Mouse (Mus musculus) midbrain, embryonic 12.5 days (tissue): ENCODE data around the gene Pafah1b1. TPM values are rescaled to one million over a fixed set of nuclear protein-coding genes. Genes with fewer than 3 reads are reported as not detected.

ENCODE experiments used
- ATAC-seq: fragments of 200-750 bp; cut with Nextera tagmentation; 2 replicates; pipeline ENCODE4 v1.8.0; 2017; ENCODE audit warnings: low read depth, moderate TSS enrichment, moderate library complexity; ENCODE audit not compliant: low FRiP score
- H3K27ac ChIP-seq: fragments of 300-500 bp; sonication (generic); replicated peaks from 2 replicates; pipeline ENCODE4 v1.5.1; 2016; ENCODE audit warnings: mild to moderate bottlenecking
- H3K27me3 ChIP-seq: fragments of 300-500 bp; sonication (generic); 2 replicates; pipeline ENCODE4 v1.6.1; 2016; ENCODE audit warnings: mild to moderate bottlenecking
- H3K36me3 ChIP-seq: fragments of 300-500 bp; sonication (generic); 2 replicates; pipeline ENCODE4 v1.6.1; 2016
- H3K4me1 ChIP-seq: fragments of 300-500 bp; sonication (generic); 2 replicates; pipeline ENCODE4 v1.6.1; 2016
- H3K4me2 ChIP-seq: fragments of 300-500 bp; sonication (generic); replicated peaks from 2 replicates; pipeline ENCODE4 v1.6.1; 2016; ENCODE audit warnings: mild to moderate bottlenecking, moderate library complexity
- H3K4me3 ChIP-seq: fragments of 300-500 bp; sonication (generic); 2 replicates; pipeline ENCODE4 v1.5.1; 2016; ENCODE audit warnings: mild to moderate bottlenecking
- H3K9ac ChIP-seq: fragments of 300-500 bp; sonication (generic); replicated peaks from 2 replicates; pipeline ENCODE4 v1.6.1; 2016; ENCODE audit warnings: mild to moderate bottlenecking, moderate library complexity
- H3K9me3 ChIP-seq: fragments of 300-500 bp; sonication (generic); 2 replicates; pipeline ENCODE4 v1.6.1; 2016; ENCODE audit warnings: mild to moderate bottlenecking
- WGBS: fragments of 180-500 bp; shearing (Covaris S2); methylation state at CpG from one replicate; pipeline ENCODE4 v1.1.7; 2016; 5-methylcytosine and 5-hydroxymethylcytosine counted together
- polyA plus RNA-seq: library from polyadenylated mRNA; unstranded; fragments of >200 nt; fragmentation: Nextera tagmentation; extraction: Ambion mirVana; gene quantifications from 2 replicates; pipeline ENCODE4 v1.2.1, GENCODE M21; 2016

The Pafah1b1 gene
- polyA plus RNA-seq, 1 experiment from 2014 or later: 70.3 TPM

- peaks cover 9% of the 10 kb centered on the region for H3K4me1 ChIP-seq
- no peak overlapping the region for H3K27ac ChIP-seq
- H3K9ac ChIP-seq: no peak overlapping the region
- no peak overlapping the region for H3K4me3 ChIP-seq
- H3K27me3 ChIP-seq: no peaks in the 10 kb centered on the region
- H3K36me3 ChIP-seq: no peaks in the 10 kb centered on the region
- no peak overlapping the region for H3K4me2 ChIP-seq
- WGBS: 95% methylated on average over 3 of the region's 3 CpGs
- no peaks in the 10 kb centered on the region for H3K9me3 ChIP-seq
- ATAC-seq: no peak
Measured at GRCm38 (mm10) chr11:74715971-74716525, 8.4 kb downstream of the Pafah1b1 start.

DNA sequence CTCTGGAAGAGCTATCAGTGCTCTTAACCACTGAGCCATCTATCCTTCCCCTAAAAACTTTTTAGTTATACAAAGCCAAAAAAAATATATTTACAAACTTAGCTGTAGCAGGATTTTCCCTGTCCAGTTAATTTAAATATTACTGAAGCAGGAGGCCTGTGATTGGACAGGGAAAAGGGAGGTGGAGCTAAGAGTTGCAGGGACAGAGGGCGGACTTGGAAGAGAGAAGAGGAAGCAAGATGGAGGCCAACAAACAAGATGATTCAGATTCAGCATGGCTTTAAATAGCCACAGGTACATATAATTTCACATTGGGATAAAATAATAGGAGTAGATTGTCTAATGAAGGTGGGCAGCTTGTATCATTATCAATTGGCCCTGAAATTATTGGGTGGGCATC is 13.8 kb downstream of the Pafah1b1 start:
- Histone ChIP-seq H3K9me3 (no peaks in the 10 kb centered on the region), H3K27me3 (no peaks in the 10 kb centered on the region), H3K9ac (no peak overlapping the region), H3K4me1 (0 out of 2 replicates have a peak, but pooled peaks cover 2% of the 10 kb centered on the region), H3K36me3 (peaks cover 3% of the 10 kb centered on the region; the same call in 1 of the 2 replicates), H3K27ac (no peak overlapping the region), H3K4me3 (no peak overlapping the region), H3K4me2 (no peak overlapping the region)
- 92% methylated on average over 1 of the region's 1 CpGs for WGBS
- no peak for ATAC-seq

- no peak overlapping the region for H3K4me3 ChIP-seq
- H3K27me3 ChIP-seq: no peaks in the 10 kb centered on the region
- no peak overlapping the region for H3K4me2 ChIP-seq
- no peak for ATAC-seq
- WGBS: 93% methylated on average over 1 of the region's 1 CpGs
- H3K9me3 ChIP-seq: no peaks in the 10 kb centered on the region
- peaks cover 3% of the 10 kb centered on the region; the same call in 1 of the 2 replicates for H3K36me3 ChIP-seq
- no peak overlapping the region for H3K9ac ChIP-seq
- H3K27ac ChIP-seq: no peak overlapping the region
- 0 out of 2 replicates have a peak, but pooled peaks cover 2% of the 10 kb centered on the region for H3K4me1 ChIP-seq
Measured at GRCm38 (mm10) chr11:74708781-74709180, 15.7 kb downstream of the Pafah1b1 start.

GRCm38 (mm10) chr11:74704068-74704467 is 20.4 kb downstream of the Pafah1b1 start:
- no peaks in the 10 kb centered on the region for H3K27me3 ChIP-seq
- 96% methylated on average over 2 of the region's 2 CpGs for WGBS
- H3K27ac ChIP-seq: no peak overlapping the region
- H3K4me1 ChIP-seq: 0 out of 2 replicates have a peak, but pooled peaks cover 2% of the 10 kb centered on the region
- peaks cover 4% of the 10 kb centered on the region for H3K36me3 ChIP-seq
- no peak for ATAC-seq
- H3K4me2 ChIP-seq: no peak overlapping the region
- H3K9ac ChIP-seq: no peak overlapping the region
- no peak overlapping the region for H3K4me3 ChIP-seq
- no peaks in the 10 kb centered on the region for H3K9me3 ChIP-seq

DNA sequence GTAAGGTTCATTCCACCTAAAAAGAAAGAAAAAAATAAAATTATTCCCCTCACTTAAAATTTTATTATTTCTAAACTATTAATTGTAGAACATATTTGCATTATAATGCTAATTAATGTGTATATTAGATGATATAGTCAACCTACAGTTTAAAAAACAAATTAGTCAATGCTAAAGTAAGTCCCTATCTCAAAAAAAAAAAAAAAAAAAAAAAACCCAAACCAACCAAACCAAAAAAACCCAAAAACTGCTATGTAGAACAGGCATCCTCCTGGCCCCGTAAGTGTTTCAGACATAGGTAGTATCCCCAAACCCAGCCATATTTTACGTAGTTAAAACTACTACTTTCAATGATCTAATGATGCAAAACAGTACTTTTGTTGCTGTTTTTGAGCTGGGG is 25.0 kb downstream of the Pafah1b1 start:
- 98% methylated on average over 2 of the region's 2 CpGs for WGBS
- no peak for ATAC-seq
- Histone ChIP-seq H3K4me1 (no peaks in the 10 kb centered on the region), H3K9me3 (no peaks in the 10 kb centered on the region), H3K27me3 (no peaks in the 10 kb centered on the region), H3K4me2 (no peak overlapping the region), H3K36me3 (peaks cover 28% of the 10 kb centered on the region), H3K4me3 (no peak overlapping the region), H3K9ac (no peak overlapping the region), H3K27ac (no peak overlapping the region)

DNA sequence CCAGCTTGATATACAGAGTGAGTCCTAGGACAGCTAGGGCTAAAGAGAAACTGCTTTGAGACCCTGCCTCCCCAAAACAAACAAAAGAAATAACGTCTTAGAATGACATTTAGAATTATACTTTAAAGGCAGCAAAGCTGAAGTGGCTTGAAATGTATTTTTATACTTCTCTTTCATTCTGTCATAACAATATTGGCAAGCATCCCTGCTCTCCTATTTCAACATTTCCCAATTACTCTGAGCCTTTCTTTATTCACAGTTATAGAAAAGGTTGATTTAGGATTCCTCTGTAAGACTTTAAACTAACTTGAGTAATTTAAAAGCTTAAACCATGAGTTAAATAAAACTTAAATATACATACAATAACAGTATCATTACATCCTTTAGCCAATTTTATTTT is 32.3 kb downstream of the Pafah1b1 start:
- no peak for ATAC-seq
- no peaks in the 10 kb centered on the region for H3K9me3 ChIP-seq
- H3K4me2 ChIP-seq: no peak overlapping the region
- H3K4me1 ChIP-seq: no peaks in the 10 kb centered on the region
- H3K27me3 ChIP-seq: no peaks in the 10 kb centered on the region
- WGBS: 78% methylated on average over 1 of the region's 1 CpGs
- H3K4me3 ChIP-seq: no peak overlapping the region
- H3K9ac ChIP-seq: no peak overlapping the region
- H3K27ac ChIP-seq: no peak overlapping the region
- H3K36me3 ChIP-seq: peaks cover 28% of the 10 kb centered on the region

DNA sequence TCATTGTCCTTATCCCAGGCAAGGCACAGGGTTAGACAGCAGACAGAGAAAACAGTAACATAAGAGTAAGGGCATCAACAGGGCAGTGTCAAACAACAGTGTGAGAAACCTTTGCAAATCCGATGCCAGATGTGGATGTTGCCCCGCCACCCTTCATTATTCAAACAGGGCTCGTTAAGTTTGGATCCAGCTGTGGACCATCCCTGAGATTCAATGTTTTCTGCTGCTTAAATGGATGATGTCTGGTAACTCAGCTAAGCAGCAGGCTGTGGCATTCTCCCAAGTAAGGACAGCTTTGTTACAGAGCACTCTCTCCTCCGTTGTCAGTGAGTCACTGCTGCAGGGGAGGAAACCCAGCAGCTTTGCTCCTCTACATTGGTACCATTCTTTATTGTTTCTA is 49.3 kb downstream of the Pafah1b1 start:
- Histone ChIP-seq H3K27ac (no peak overlapping the region), H3K36me3 (peaks cover 64% of the 10 kb centered on the region), H3K27me3 (no peaks in the 10 kb centered on the region), H3K4me1 (no peaks in the 10 kb centered on the region), H3K9me3 (no peaks in the 10 kb centered on the region), H3K4me3 (no peak overlapping the region), H3K9ac (no peak overlapping the region), H3K4me2 (no peak overlapping the region)
- ATAC-seq: no peak
- WGBS: 87% methylated on average over 4 of the region's 4 CpGs

GRCm38 (mm10) chr11:74674713-74675112 is 49.8 kb downstream of the Pafah1b1 start:
- Histone ChIP-seq H3K9ac (no peak overlapping the region), H3K27ac (no peak overlapping the region), H3K4me1 (no peaks in the 10 kb centered on the region), H3K36me3 (peaks cover 59% of the 10 kb centered on the region), H3K4me3 (no peak overlapping the region), H3K9me3 (no peaks in the 10 kb centered on the region), H3K4me2 (no peak overlapping the region), H3K27me3 (no peaks in the 10 kb centered on the region)
- ATAC-seq: no peak
- WGBS: 95% methylated on average over 8 of the region's 8 CpGs

GRCm38 (mm10) chr11:74673561-74673960 is 50.9 kb downstream of the Pafah1b1 start:
- WGBS: 88% methylated on average over 1 of the region's 1 CpGs
- no peaks in the 10 kb centered on the region for H3K9me3 ChIP-seq

DNA sequence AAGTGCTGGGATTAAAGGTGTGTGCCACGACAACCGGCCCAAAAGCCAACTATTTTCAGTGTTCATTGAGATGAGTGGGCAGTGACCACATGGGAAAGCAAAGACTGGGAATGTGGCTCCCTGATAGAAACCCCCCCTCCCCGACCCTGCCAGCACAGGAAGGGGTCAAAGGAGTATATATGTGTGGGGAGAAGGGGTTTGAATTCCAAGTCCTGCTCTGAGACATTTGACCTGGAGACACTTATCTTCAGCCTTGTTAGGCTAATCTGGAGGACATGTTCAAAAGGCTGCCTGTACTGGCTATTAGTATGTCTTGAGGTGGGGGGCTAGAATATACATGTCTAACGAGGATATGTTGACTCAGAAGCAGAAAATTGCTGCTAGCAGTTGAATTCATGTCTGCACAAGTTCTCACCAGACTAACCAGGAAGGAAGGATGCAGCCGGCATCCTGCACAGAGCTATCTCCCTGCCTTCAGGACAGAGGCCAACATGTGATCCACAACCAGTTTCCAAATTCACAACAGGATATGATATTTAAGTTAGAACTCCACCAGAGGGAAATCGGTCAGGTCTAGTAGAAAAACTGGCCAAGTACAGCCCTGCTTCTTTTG is 51.5 kb downstream of the Pafah1b1 start:
- H3K4me1 ChIP-seq: no peaks in the 10 kb centered on the region
- no peak overlapping the region for H3K27ac ChIP-seq
- no peak overlapping the region for H3K4me2 ChIP-seq
- ATAC-seq: no peak
- no peaks in the 10 kb centered on the region for H3K9me3 ChIP-seq
- no peaks in the 10 kb centered on the region for H3K27me3 ChIP-seq
- H3K36me3 ChIP-seq: peaks cover 55% of the 10 kb centered on the region
- H3K9ac ChIP-seq: no peak overlapping the region
- no peak overlapping the region for H3K4me3 ChIP-seq
- WGBS: 80% methylated on average over 6 of the region's 6 CpGs

More at GRCm38 (mm10) chr11:74673561-74673960, 50.9 kb downstream of the Pafah1b1 start:
- Histone ChIP-seq H3K4me3 (no peak overlapping the region), H3K36me3 (peaks cover 55% of the 10 kb centered on the region), H3K4me2 (no peak overlapping the region), H3K4me1 (no peaks in the 10 kb centered on the region), H3K9ac (no peak overlapping the region), H3K27me3 (no peaks in the 10 kb centered on the region), H3K27ac (no peak overlapping the region)
- ATAC-seq: no peak

- WGBS: 95% methylated on average over 5 of the region's 5 CpGs
Measured at GRCm38 (mm10) chr11:74671839-74672238, 52.6 kb downstream of the Pafah1b1 start.

DNA sequence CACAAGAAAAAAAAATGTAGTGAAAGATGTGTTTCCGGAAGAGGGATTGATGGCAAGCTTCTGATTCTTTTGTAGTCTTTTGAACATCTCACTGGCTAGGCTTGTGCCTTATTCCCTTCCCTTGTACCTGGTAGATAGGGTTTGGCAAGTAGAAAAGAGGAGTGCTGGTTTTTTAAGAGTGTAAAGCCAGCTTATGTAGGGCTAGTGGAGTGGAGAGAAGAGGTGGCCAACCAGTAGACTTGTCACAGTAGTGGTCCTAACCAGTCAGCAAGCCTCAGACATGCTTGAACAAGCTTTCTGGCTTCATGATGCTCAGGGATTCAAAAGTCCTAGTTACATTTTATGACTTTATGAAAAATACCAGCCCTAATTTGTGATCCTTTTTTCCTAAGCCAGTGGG is 53.5 kb downstream of the Pafah1b1 start:
- Histone ChIP-seq H3K27me3 (no peaks in the 10 kb centered on the region), H3K27ac (no peak overlapping the region), H3K9me3 (no peaks in the 10 kb centered on the region), H3K9ac (no peak overlapping the region), H3K4me2 (no peak overlapping the region), H3K4me3 (no peak overlapping the region), H3K36me3 (peaks cover 60% of the 10 kb centered on the region), H3K4me1 (no peaks in the 10 kb centered on the region)
- WGBS: 97% methylated on average over 1 of the region's 1 CpGs
- ATAC-seq: no peak

More at GRCm38 (mm10) chr11:74671839-74672238, 52.6 kb downstream of the Pafah1b1 start:
- Histone ChIP-seq H3K27me3 (no peaks in the 10 kb centered on the region), H3K9ac (no peak overlapping the region), H3K4me1 (no peaks in the 10 kb centered on the region), H3K4me3 (no peak overlapping the region), H3K9me3 (no peaks in the 10 kb centered on the region), H3K4me2 (no peak overlapping the region), H3K36me3 (peaks cover 55% of the 10 kb centered on the region), H3K27ac (no peak overlapping the region)
- ATAC-seq: no peak

DNA sequence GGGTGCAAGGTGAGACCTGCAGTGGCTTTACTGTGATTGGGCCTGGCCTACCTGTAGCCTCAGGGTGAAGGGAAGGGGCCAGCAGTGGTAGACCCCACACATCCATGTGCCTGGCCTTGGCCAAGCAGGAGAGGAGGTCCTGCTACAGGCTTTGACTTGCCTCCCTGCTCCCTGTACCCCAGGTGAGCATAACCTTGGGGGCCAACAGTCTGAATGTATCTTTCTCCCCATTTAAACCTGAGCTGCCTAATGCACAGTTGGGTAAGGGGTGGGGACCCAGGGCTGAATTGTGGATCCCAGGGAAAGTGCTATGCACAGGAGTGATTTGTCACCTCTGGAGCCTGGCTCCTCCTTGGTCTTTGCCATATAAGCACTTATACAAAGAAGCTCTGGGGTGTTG is 54.3 kb downstream of the Pafah1b1 start:
- no peaks in the 10 kb centered on the region for H3K27me3 ChIP-seq
- no peak overlapping the region for H3K9ac ChIP-seq
- H3K4me3 ChIP-seq: no peak overlapping the region
- no peak overlapping the region for H3K4me2 ChIP-seq
- peaks cover 62% of the 10 kb centered on the region for H3K36me3 ChIP-seq
- H3K27ac ChIP-seq: no peak overlapping the region
- no peak for ATAC-seq
- H3K9me3 ChIP-seq: no peaks in the 10 kb centered on the region
- no peaks in the 10 kb centered on the region for H3K4me1 ChIP-seq
